Mouse (Mus musculus) heart, embryonic 16.5 days (tissue): ENCODE measurements around the gene Ccdc50. TPM values are rescaled to one million over a fixed set of nuclear protein-coding genes. Genes with fewer than 3 reads are reported as not detected.

Experiments used
- ATAC-seq: fragments of 200-750 bp; cut with Nextera tagmentation; replicated peaks from 2 replicates; pipeline ENCODE4 v1.8.0; 2017; ENCODE audit warnings: moderate number of reproducible peaks; ENCODE audit not compliant: insufficient read depth, low FRiP score; ENCODE audit errors: extremely low read depth
- H3K27ac ChIP-seq: fragments of 300-500 bp; sonication (generic); 2 replicates; pipeline ENCODE4 v1.5.1; 2014; ENCODE audit warnings: mild to moderate bottlenecking, low read length, control low read depth, moderate library complexity
- H3K27me3 ChIP-seq: fragments of 300-500 bp; sonication (generic); 2 replicates; pipeline ENCODE4 v1.6.1; 2014; ENCODE audit warnings: low read length, mixed read lengths; ENCODE audit not compliant: control insufficient read depth, insufficient read depth
- H3K36me3 ChIP-seq: fragments of 300-500 bp; sonication (generic); 2 replicates; pipeline ENCODE4 v1.6.1; 2014; ENCODE audit not compliant: control insufficient read depth, insufficient read depth
- H3K4me1 ChIP-seq: fragments of 300-500 bp; sonication (generic); 2 replicates; pipeline ENCODE4 v1.6.1; 2014; ENCODE audit warnings: low read length, mixed read lengths; ENCODE audit not compliant: control insufficient read depth, insufficient read depth
- H3K4me2 ChIP-seq: fragments of 300-500 bp; sonication (generic); 2 replicates; pipeline ENCODE4 v1.6.1; 2014; ENCODE audit warnings: low read depth, mild to moderate bottlenecking, control low read depth, low read length
- H3K4me3 ChIP-seq: fragments of 300-500 bp; sonication (generic); 2 replicates; pipeline ENCODE4 v1.5.1; 2014; ENCODE audit warnings: mild to moderate bottlenecking, control low read depth, low read length
- H3K9ac ChIP-seq: fragments of 300-500 bp; sonication (generic); 2 replicates; pipeline ENCODE4 v1.6.1; 2014; ENCODE audit warnings: low read length, control low read depth
- H3K9me3 ChIP-seq: fragments of 300-500 bp; sonication (generic); replicated peaks from 2 replicates; pipeline ENCODE4 v1.6.1; 2016; ENCODE audit warnings: low read length; ENCODE audit not compliant: control insufficient read depth
- WGBS: fragments of 180-500 bp; shearing (Covaris S2); extraction: QIAGEN DNeasy Blood & Tissue Kit; methylation state at CpG from one replicate; pipeline ENCODE4 v1.1.7; 2014; 5-methylcytosine and 5-hydroxymethylcytosine counted together
- polyA plus RNA-seq: library from polyadenylated mRNA; unstranded; fragments of >200 nt; fragmentation: Nextera tagmentation; extraction: Ambion mirVana; gene quantifications from 2 replicates; pipeline ENCODE4 v1.2.1, GENCODE M21; 2015

Gene Ccdc50
- polyA plus RNA-seq, 1 experiment from 2014 or later, result 25.0 TPM

DNA sequence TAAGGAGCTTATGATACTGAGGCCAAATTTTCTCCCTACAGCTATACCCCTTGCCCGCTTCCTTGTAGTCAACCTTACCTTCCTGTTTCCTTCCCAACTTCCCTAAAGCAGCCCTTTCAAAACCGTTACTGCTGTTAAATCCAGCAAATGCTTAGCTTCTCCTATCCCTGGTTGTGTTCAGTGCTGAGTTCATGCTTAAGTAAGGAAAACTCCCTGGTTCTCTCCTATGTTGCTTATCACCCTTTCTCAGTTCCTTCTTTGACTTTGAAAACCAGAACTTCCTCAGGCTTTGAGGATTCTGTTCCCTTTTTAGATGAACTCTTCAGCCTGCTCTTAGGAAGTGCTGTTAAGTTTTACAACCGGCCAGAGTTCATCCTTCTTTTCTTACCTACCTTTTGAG is 14.5 kb upstream of the Ccdc50 start:
- H3K4me3 ChIP-seq, result no peak overlapping the region
- no peak for ATAC-seq
- no peak overlapping the region for H3K9ac ChIP-seq
- H3K9me3 ChIP-seq, result no peaks in the 10 kb centered on the region
- no peak overlapping the region for H3K4me2 ChIP-seq
- no peaks in the 10 kb centered on the region for H3K27me3 ChIP-seq
- 63% methylated on average over 3 of the region's 3 CpGs for WGBS
- no peaks in the 10 kb centered on the region for H3K36me3 ChIP-seq
- H3K27ac ChIP-seq, result no peak overlapping the region
- no peaks in the 10 kb centered on the region for H3K4me1 ChIP-seq

- H3K27me3 ChIP-seq, result no peaks in the 10 kb centered on the region
- no peaks in the 10 kb centered on the region for H3K4me1 ChIP-seq
- WGBS, result 79% methylated on average over 2 of the region's 2 CpGs
- H3K36me3 ChIP-seq, result no peaks in the 10 kb centered on the region
- no peak overlapping the region for H3K27ac ChIP-seq
- H3K4me3 ChIP-seq, result no peak overlapping the region
- H3K4me2 ChIP-seq, result no peak overlapping the region
- H3K9ac ChIP-seq, result no peak overlapping the region
- ATAC-seq, result no peak
- H3K9me3 ChIP-seq, result no peaks in the 10 kb centered on the region
These were observed 13.4 kb upstream of the Ccdc50 start for GRCm38 (mm10) chr16:27375318-27375717.

DNA sequence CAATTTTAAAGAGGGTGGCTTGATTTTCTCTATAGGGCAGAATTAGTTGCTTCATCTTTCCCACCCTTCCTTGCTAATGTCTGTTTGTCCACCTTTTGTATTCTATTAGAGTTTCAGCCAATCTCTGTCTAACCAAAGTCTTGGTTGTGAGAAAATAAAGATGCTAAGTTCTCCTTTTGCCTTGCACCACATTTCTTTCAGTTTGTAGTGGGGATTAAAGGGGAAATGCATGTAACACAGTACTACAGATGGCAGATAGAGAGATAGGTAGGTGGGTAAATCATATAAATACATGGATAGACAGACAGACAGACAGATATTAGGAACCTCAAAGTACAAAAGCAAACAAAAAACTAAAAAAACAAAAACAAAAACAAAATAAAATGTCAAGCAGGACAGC is 12.1 kb upstream of the Ccdc50 start:
- no peaks in the 10 kb centered on the region for H3K4me1 ChIP-seq
- ATAC-seq, result no peak
- H3K27me3 ChIP-seq, result no peaks in the 10 kb centered on the region
- H3K27ac ChIP-seq, result no peak overlapping the region
- H3K9me3 ChIP-seq, result no peaks in the 10 kb centered on the region
- H3K4me3 ChIP-seq, result no peak overlapping the region
- H3K36me3 ChIP-seq, result no peaks in the 10 kb centered on the region
- no peak overlapping the region for H3K4me2 ChIP-seq
- H3K9ac ChIP-seq, result no peak overlapping the region

GRCm38 (mm10) chr16:27382217-27382616 is 6.5 kb upstream of the Ccdc50 start:
- no peak overlapping the region for H3K9ac ChIP-seq
- H3K4me3 ChIP-seq, result no peak overlapping the region
- no peak overlapping the region for H3K4me2 ChIP-seq
- H3K36me3 ChIP-seq, result no peaks in the 10 kb centered on the region
- ATAC-seq, result no peak
- no peaks in the 10 kb centered on the region for H3K4me1 ChIP-seq
- no peaks in the 10 kb centered on the region for H3K27me3 ChIP-seq
- no peaks in the 10 kb centered on the region for H3K9me3 ChIP-seq
- WGBS, result 66% methylated on average over 4 of the region's 4 CpGs
- no peak overlapping the region for H3K27ac ChIP-seq

- no peak overlapping the region for H3K4me2 ChIP-seq
- H3K4me1 ChIP-seq, result peaks cover 12% of the 10 kb centered on the region
- ATAC-seq, result no peak
- H3K27me3 ChIP-seq, result no peaks in the 10 kb centered on the region
- H3K27ac ChIP-seq, result no peak overlapping the region
- WGBS, result 59% methylated on average over 4 of the region's 4 CpGs
- no peaks in the 10 kb centered on the region for H3K36me3 ChIP-seq
- H3K9ac ChIP-seq, result no peak overlapping the region
- no peaks in the 10 kb centered on the region for H3K9me3 ChIP-seq
- H3K4me3 ChIP-seq, result no peak overlapping the region
These were observed 3.6 kb upstream of the Ccdc50 start for GRCm38 (mm10) chr16:27384893-27385603.

DNA sequence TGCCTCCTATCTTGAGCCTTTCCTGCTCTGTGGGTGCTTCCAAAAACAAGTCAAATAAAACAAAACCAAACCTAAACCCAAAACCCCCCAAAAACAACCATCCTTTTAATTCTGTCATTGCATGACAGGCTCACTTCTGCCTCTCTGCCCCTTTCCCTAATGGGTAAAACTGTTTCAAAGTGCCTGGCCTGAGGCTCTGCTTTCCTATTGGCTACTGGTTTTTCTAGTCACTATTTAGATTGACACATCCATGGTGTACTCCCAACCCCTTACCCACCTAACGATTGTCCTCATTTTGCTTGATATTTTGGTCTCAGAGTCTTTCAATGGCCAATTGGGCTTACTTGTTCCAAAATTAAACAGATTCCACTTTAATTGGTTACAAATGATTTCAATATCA is 3.0 kb upstream of the Ccdc50 start:
- Histone ChIP-seq H3K4me1 (peaks cover 18% of the 10 kb centered on the region), H3K27me3 (no peaks in the 10 kb centered on the region), H3K36me3 (no peaks in the 10 kb centered on the region), H3K9ac (no peak overlapping the region), H3K9me3 (no peaks in the 10 kb centered on the region), H3K27ac (no peak overlapping the region), H3K4me2 (no peak overlapping the region), H3K4me3 (no peak overlapping the region)
- ATAC-seq, result no peak
- 88% methylated on average over 1 of the region's 1 CpGs for WGBS

DNA sequence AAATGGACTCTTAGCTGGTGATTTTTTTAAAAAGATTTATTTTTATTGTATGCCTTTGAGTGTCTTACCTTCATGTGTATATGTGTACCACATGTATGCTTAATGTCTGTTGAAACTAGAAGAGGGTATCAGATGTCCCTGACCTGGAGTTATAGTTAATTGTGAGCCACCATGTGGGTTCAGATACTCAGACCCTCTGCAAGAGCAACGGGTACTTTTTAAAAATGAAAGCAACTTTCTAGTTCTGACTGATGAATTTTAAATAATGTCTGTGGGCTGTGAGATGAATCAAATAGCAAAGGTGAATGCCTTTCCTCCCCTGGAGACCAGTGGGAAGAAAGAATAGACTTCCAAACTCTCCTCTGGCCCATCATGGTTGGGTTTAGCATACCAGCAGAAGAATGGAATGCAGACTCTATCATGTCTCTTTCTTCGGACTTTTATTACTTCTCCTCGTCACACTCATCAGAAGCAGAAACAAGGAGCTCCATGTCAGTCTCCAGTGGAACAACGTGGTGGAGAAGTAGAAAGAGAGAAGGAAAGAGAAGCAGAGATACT is 1.7 kb upstream of the Ccdc50 start:
- no peaks in the 10 kb centered on the region for H3K9me3 ChIP-seq
- peaks cover 20% of the 10 kb centered on the region for H3K4me1 ChIP-seq
- no peak overlapping the region for H3K4me3 ChIP-seq
- ATAC-seq, result no peak
- H3K9ac ChIP-seq, result no peak overlapping the region
- H3K4me2 ChIP-seq, result no peak overlapping the region
- no peaks in the 10 kb centered on the region for H3K36me3 ChIP-seq
- WGBS, result 63% methylated on average over 4 of the region's 4 CpGs
- H3K27me3 ChIP-seq, result no peaks in the 10 kb centered on the region
- H3K27ac ChIP-seq, result no peak overlapping the region

- Histone ChIP-seq H3K4me2 (peak overlapping the region; percentile 89), H3K9me3 (no peaks in the 10 kb centered on the region), H3K36me3 (no peaks in the 10 kb centered on the region), H3K27ac (peak overlapping the region; percentile 97), H3K27me3 (no peaks in the 10 kb centered on the region), H3K4me3 (peak overlapping the region; percentile 96), H3K4me1 (peaks cover 20% of the 10 kb centered on the region), H3K9ac (peak overlapping the region; percentile 97)
- ATAC-seq, result no peak
- WGBS, result 32% methylated on average over 12 of the region's 12 CpGs
These were observed 746 bp upstream of the Ccdc50 start for GRCm38 (mm10) chr16:27387634-27388611.
